Mouse (Mus musculus) kidney, postnatal 0 days (tissue): ENCODE data around the gene Sh2d1b1. TPM values are rescaled to one million over a fixed set of nuclear protein-coding genes. Genes with fewer than 3 reads are reported as not detected.

Source experiments
- ATAC-seq: fragments of 200-750 bp; cut with Nextera tagmentation; replicated peaks from 2 replicates; pipeline ENCODE4 v1.8.0; 2017; ENCODE audit warnings: low read depth, moderate number of reproducible peaks, moderate TSS enrichment, moderate library complexity; ENCODE audit not compliant: low FRiP score
- DNase-seq: peaks from one replicate; pipeline ENCODE4 v3.0.0-alpha.2; 2016; ENCODE audit warnings: low spot score
- H3K27ac ChIP-seq: fragments of 300-500 bp; sonication (generic); 2 replicates; pipeline ENCODE4 v1.5.1; 2014; ENCODE audit warnings: mild to moderate bottlenecking
- H3K27me3 ChIP-seq: fragments of 300-500 bp; sonication (generic); 2 replicates; pipeline ENCODE4 v1.6.1; 2014; ENCODE audit warnings: low read length, mixed read lengths; ENCODE audit not compliant: insufficient read depth
- H3K36me3 ChIP-seq: fragments of 300-500 bp; sonication (generic); 2 replicates; pipeline ENCODE4 v1.6.1; 2014; ENCODE audit warnings: low read length, mixed read lengths; ENCODE audit not compliant: insufficient read depth
- H3K4me1 ChIP-seq: fragments of 300-500 bp; sonication (generic); replicated peaks from 2 replicates; pipeline ENCODE4 v1.6.1; 2014; ENCODE audit warnings: antibody characterized with exemption, low read length, mixed read lengths; ENCODE audit not compliant: insufficient read depth
- H3K4me2 ChIP-seq: fragments of 300-500 bp; sonication (generic); 2 replicates; pipeline ENCODE4 v1.6.1; 2014; ENCODE audit warnings: mild to moderate bottlenecking, low read length, moderate library complexity, mixed read lengths
- H3K4me3 ChIP-seq: fragments of 300-500 bp; sonication (generic); replicated peaks from 2 replicates; pipeline ENCODE4 v1.5.1; 2014; ENCODE audit warnings: low read depth, low read length
- H3K9ac ChIP-seq: fragments of 300-500 bp; sonication (generic); 2 replicates; pipeline ENCODE4 v1.6.1; 2014; ENCODE audit warnings: low read depth, low read length
- H3K9me3 ChIP-seq: fragments of 300-500 bp; sonication (generic); replicated peaks from 2 replicates; pipeline ENCODE4 v1.6.1; 2016; ENCODE audit warnings: low read length, inconsistent platforms, mixed read lengths
- CTCF ChIP-seq: IDR thresholded peaks from 2 replicates; pipeline ENCODE4 v1.5.1; 2016; ENCODE audit warnings: antibody characterized with exemption, low read depth, mild to moderate bottlenecking, moderate library complexity
- WGBS: fragments of 180-500 bp; shearing (Covaris S2); extraction: QIAGEN DNeasy Blood & Tissue Kit; methylation state at CpG from one replicate; pipeline ENCODE4 v1.1.7; 2014; 5-methylcytosine and 5-hydroxymethylcytosine counted together
- polyA plus RNA-seq: library from polyadenylated mRNA; unstranded; fragments of >200 nt; fragmentation: Nextera tagmentation; extraction: Ambion mirVana; gene quantifications from 2 replicates; pipeline ENCODE4 v1.2.1, GENCODE M21; 2015

Sh2d1b1 gene
- polyA plus RNA-seq, 1 experiment from 2014 or later, result 0.17 TPM

GRCm38 (mm10) chr1:170301686-170302085 is 24.6 kb downstream of the Sh2d1b1 start:
- no peak overlapping the region for H3K4me3 ChIP-seq
- H3K9me3 ChIP-seq, result no peaks in the 10 kb centered on the region
- WGBS, result 89% methylated on average over 9 of the region's 9 CpGs
- ATAC-seq (no peak), DNase-seq (no peak)
- TF ChIP-seq CTCF, result no peak
- no peak overlapping the region for H3K9ac ChIP-seq
- no peaks in the 10 kb centered on the region for H3K27me3 ChIP-seq
- H3K36me3 ChIP-seq, result no peaks in the 10 kb centered on the region
- H3K4me2 ChIP-seq, result no peak overlapping the region
- H3K27ac ChIP-seq, result no peak overlapping the region
- no peaks in the 10 kb centered on the region for H3K4me1 ChIP-seq

- no peaks in the 10 kb centered on the region for H3K4me1 ChIP-seq
- no peaks in the 10 kb centered on the region for H3K27me3 ChIP-seq
- 85% methylated on average over 6 of the region's 6 CpGs for WGBS
- no peaks in the 10 kb centered on the region for H3K36me3 ChIP-seq
- H3K9me3 ChIP-seq, result no peaks in the 10 kb centered on the region
- TF ChIP-seq CTCF, result no peak
- no peak overlapping the region for H3K4me3 ChIP-seq
- no peak overlapping the region for H3K9ac ChIP-seq
- H3K27ac ChIP-seq, result no peak overlapping the region
- H3K4me2 ChIP-seq, result no peak overlapping the region
- no peak for ATAC-seq
- DNase-seq, result no peak
These were observed 25.3 kb downstream of the Sh2d1b1 start for GRCm38 (mm10) chr1:170302456-170302855.

GRCm38 (mm10) chr1:170303103-170303502 is 26.0 kb downstream of the Sh2d1b1 start:
- Histone ChIP-seq H3K9ac (no peak overlapping the region), H3K9me3 (no peaks in the 10 kb centered on the region), H3K4me2 (no peak overlapping the region), H3K4me3 (no peak overlapping the region), H3K4me1 (no peaks in the 10 kb centered on the region), H3K27me3 (no peaks in the 10 kb centered on the region), H3K36me3 (no peaks in the 10 kb centered on the region), H3K27ac (no peak overlapping the region)
- DNase-seq (no peak), ATAC-seq (no peak)
- 73% methylated on average over 6 of the region's 6 CpGs for WGBS
- TF ChIP-seq CTCF, result no peak

GRCm38 (mm10) chr1:170305002-170305401 is 27.9 kb downstream of the Sh2d1b1 start:
- no peak for DNase-seq
- 89% methylated on average over 10 of the region's 10 CpGs for WGBS
- Histone ChIP-seq H3K27ac (no peak overlapping the region), H3K9me3 (no peaks in the 10 kb centered on the region), H3K4me3 (no peak overlapping the region), H3K36me3 (no peaks in the 10 kb centered on the region), H3K9ac (no peak overlapping the region), H3K4me2 (no peak overlapping the region), H3K27me3 (no peaks in the 10 kb centered on the region), H3K4me1 (no peaks in the 10 kb centered on the region)
- no peak for TF ChIP-seq CTCF
- no peak for ATAC-seq

- DNase-seq (no peak), ATAC-seq (no peak)
- Histone ChIP-seq H3K9me3 (no peaks in the 10 kb centered on the region), H3K27ac (no peak within 1 kb of the TSS), H3K4me1 (no peaks in the 10 kb centered on the region), H3K36me3 (no peaks in the 10 kb centered on the region), H3K4me3 (no peak within 1 kb of the TSS), H3K9ac (no peak within 1 kb of the TSS), H3K4me2 (no peak within 1 kb of the TSS), H3K27me3 (no peaks in the 10 kb centered on the region)
- 96% methylated on average over 4 of the region's 4 CpGs for WGBS
- no peak for TF ChIP-seq CTCF
These were observed 29.1 kb downstream of the Sh2d1b1 start, which contains the start of gene Gm7694 for GRCm38 (mm10) chr1:170306232-170306631. TSS of gene Gm7694 (minus strand) at chr1:170306332.

GRCm38 (mm10) chr1:170308503-170308902 is 31.4 kb downstream of the Sh2d1b1 start, which contains the start of gene Spata46:
TSS of gene Spata46 (plus strand) at chr1:170308803.
- Histone ChIP-seq H3K9ac (no peak within 1 kb of the TSS), H3K4me1 (no peaks in the 10 kb centered on the region), H3K36me3 (no peaks in the 10 kb centered on the region), H3K4me2 (no peak within 1 kb of the TSS), H3K27me3 (no peaks in the 10 kb centered on the region), H3K4me3 (no peak within 1 kb of the TSS), H3K27ac (no peak within 1 kb of the TSS), H3K9me3 (no peaks in the 10 kb centered on the region)
- TF ChIP-seq CTCF, result no peak
- WGBS, result 76% methylated on average over 4 of the region's 4 CpGs
- no peak for DNase-seq
- no peak for ATAC-seq

- Histone ChIP-seq H3K9me3 (no peaks in the 10 kb centered on the region), H3K27me3 (no peaks in the 10 kb centered on the region), H3K4me3 (no peak overlapping the region), H3K4me2 (no peak overlapping the region), H3K4me1 (no peaks in the 10 kb centered on the region), H3K9ac (no peak overlapping the region), H3K27ac (no peak overlapping the region), H3K36me3 (no peaks in the 10 kb centered on the region)
- no peak for DNase-seq
- no peak for ATAC-seq
- WGBS, result 83% methylated on average over 6 of the region's 6 CpGs
- TF ChIP-seq CTCF, result no peak
These were observed 34.3 kb downstream of the Sh2d1b1 start for GRCm38 (mm10) chr1:170311431-170311830.
